Mouse (Mus musculus): Measurements from ENCODE around the gene Tspan14.

GRCm38 (mm10) chr14:40958083-40958985 lies 8.3 kb downstream of the Tspan14 start:
- TF ChIP-seq GATA1 (IDR thresholded peaks at IDR 0.05; ENCODE audit: borderline replicate concordance, low read length) (no peak), FLI1 (IDR thresholded peaks at IDR 0.05; ENCODE audit: low read length) (no peak)

Data from megakaryocyte, embryonic 14.5 days (primary cell).